Mouse (Mus musculus) spleen, postnatal 4 days (tissue): ENCODE data around the gene Prss12.

Experiments
- DNase-seq, 2 experiments: peaks; one replicate each; pipeline ENCODE4 v3.0.0; 2022; ENCODE audit warnings: low spot score in 2 of 2

Prss12 gene

DNA sequence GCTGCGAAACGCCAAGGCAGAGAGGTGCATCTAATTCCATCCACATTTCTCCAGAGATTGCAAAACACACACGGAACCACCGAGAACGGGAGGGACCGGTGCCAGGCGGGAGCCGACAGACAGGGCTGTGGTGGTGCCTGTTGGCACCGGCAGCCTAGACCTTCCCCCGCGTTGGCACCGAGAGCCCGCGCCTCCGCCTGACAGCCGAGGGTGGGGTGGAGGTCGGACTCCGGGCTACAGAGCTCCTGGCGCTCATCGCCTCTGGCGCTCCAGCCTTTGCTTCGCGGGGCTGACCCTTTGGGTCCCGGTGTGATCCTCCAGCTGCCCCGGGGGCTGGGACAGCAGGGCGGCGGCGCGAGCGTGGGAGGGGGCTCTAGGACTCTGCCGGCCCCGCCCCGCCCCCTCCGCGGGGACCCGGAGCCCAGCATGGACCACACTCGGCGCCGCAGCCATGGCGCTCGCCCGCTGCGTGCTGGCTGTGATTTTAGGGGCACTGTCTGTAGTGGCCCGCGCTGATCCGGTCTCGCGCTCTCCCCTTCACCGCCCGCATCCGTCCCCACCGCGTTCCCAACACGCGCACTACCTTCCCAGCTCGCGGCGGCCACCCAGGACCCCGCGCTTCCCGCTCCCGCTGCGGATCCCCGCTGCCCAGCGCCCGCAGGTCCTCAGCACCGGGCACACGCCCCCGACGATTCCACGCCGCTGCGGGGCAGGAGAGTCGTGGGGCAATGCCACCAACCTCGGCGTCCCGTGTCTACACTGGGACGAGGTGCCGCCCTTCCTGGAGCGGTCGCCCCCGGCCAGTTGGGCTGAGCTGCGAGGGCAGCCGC lies at the start of gene Prss12:
Gene Prss12 (plus strand): TSS at position 206 of the 830 bp plus-strand sequence.
- DNase-seq, result peak in 1 of 2 experiments; percentile 66

DNA sequence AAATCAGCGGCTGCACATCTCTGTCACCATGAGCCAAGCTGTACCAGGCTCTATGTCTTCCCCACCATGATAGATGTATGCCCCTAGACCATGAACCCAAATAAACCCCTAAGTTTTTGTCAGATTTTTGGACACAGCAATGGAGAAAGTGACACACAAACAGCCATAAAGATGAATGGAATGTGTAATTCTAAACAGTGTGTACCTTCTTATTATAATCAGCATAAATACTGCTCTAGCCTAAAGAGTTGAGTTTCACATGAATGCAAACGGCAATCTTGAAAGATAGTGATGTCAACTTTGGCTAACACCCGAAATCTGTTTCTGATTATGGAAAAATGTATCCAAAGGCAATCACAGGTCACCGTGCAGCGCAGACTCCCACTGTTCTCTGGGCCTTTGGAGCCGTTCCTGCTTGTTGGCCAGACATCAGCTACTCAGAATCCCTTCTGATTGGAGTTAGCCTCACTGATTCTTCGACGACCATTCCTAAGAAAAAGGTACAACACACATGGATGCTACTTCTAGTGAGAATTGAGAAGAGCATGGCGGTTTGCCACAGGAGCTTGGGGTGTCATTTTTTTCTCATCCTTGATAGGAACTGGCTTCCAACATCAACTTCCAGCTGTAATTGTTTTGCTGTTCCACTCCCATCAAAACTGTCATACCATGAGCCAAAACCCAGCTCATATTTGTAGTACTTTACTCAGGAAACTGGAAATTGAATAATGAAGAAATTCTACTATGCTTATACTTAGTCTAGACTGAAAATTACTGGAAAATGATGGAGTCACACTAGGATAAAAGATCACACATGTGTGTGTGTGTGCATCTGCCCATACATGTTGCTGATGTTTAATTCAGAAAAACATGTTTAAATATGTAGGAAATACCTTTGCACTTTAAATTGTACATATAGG lies 48.9 kb upstream of the Prss12 start:
- no peak for DNase-seq

DNA sequence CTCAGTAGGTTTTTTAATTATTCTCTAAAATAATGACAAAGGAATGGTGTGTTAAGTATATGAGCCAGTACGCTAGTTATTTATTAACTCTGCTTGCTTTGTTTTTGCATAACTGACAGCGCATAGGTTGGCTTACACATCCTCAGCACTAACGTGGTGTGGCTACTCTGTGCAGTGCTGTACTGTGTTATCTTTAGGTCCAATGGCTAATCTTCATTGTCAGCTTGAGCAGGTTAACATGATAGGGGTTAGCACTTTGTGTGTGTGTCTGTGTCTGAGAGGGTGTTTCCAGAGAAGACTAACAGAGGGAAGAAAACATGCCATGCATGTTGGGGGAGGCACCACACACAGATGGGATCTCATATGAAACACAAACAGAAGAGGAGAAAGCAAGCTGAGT lies 41.8 kb upstream of the Prss12 start:
- DNase-seq, result peak in 1 of 2 experiments; percentile 24

DNA sequence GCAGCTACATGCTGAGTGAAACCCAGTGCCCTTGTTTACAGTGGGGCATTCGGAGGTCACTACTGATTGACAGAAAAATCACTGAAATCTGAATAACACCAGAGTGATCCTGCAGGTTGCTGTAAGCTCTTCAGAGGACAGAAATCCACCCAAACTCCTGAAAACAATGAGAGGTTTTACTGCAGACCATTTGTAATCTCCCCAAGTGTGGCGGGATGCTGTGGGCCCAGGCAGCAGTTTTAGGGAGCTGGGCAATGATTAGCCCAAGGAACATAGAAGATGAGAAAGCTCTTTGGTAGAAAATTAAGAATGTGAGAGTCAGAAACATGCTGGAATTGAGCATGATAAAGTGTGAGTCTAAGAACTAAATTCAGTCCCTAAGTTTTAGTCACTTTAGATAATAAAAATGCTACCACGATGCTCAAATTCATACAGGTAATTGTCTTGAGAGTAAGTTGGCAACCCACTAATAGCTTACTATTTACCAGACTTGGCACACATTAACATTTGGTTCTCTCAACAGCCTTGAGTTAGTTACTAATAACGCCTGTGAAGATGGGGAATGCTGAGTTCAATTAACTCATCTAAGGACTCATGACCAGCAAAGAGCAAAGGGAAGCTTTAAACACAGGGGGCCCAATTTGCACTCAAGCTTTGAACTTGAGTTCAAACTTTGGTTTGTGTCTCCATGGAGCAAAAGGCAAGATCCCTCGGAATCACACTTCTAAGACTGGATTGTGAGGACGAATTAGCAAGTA lies 34.7 kb upstream of the Prss12 start:
- peak in 1 of 2 experiments; percentile 7 for DNase-seq

DNA sequence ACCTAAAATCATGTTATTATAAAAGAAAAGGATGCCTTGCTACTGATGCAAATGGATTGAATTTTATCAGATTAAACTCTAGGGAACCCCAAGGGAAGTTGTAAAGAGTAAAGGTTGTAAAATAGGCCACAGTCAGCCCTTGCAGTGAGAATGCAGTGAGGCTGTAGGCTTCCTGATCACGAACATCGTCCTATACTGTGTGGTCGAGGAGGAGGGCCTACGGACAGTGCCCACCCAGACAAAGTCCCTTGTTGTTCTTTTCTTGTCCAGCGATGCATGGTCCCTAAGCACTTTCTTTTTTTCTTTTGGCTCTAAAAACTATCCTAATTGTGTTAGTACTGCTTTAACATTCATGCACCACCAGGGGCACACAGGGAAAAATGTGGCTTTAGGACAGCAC lies 33.5 kb upstream of the Prss12 start:
- peak in 1 of 2 experiments; percentile 8 for DNase-seq

DNA sequence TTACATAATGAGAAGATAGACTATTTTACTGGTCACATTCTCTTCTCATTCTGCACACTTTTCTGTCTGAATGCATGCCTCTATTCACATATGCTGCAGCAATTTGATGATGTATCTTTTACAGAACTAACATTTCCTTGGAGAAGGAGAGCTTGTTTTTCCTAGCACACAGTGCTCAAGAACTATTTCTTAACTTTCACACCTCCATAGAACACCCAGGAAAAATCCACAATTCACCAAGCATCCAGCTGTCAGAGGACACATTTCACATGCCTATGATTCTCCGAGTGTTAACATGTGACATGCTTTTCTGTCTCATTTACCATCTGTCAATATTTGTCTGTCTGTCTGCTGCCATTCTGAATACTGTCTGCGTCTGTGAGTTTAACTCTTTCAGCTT lies 21.1 kb upstream of the Prss12 start:
- no peak for DNase-seq

- DNase-seq, result peak in 1 of 2 experiments; percentile 8
These were observed 18.7 kb upstream of the Prss12 start for GRCm38 (mm10) chr3:123428005-123428404.

GRCm38 (mm10) chr3:123429597-123430458 lies 16.9 kb upstream of the Prss12 start:
- DNase-seq, result peak in 1 of 2 experiments; percentile 49

DNA sequence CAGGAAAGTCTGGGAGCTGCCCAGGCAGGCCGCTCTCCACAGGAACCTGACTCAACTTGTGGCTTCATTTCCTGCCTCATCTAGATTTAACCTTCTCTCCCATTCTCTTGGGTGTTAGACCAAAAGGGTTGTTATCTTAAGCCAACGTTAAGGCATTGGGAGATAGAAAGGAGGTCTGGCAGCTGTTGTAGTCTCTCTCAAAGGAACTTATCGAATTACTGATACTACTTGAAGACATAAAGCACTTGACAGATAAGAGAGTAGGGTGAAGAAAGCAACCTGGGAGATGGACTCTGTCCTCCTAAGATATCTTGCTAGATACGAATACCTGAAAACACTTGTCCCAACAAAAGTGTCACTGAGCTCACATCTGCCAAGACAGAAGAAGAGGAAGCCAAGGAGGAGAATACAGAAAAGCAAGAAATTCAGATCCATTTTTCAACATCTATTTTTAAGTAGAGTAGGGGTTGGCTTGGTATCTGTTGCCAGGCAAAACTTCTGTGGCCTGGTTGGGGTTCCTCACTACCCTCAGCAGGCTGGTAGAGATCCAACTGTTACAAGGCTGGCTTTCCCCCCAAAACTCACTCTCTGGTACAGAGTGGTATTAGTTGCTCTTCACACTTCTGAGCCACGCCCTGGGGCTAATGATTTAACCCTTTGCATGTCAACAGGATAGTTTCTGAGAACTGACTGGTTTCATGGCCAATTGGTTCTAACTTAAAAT lies 14.6 kb upstream of the Prss12 start:
- peak in 1 of 2 experiments; percentile 32 for DNase-seq

DNA sequence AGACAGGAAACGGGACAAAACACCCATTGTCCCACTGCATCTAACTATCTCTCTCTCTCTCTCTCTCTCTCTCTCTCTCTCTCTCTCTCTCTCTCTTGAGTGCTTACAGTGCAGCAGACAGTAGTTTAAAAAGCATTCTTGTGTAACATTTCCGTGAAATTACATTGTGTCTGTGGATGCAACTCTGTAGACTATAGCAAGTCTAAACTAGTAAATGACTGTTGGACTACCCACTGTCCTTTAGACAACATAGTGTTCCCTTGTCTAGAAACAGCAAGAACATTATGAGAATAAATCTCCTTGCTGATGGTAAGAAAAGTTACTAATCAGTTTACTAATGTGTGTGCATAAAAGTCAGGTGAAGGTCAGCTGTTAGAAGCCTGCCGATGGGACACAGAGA lies 13.4 kb upstream of the Prss12 start:
- DNase-seq, result no peak

DNA sequence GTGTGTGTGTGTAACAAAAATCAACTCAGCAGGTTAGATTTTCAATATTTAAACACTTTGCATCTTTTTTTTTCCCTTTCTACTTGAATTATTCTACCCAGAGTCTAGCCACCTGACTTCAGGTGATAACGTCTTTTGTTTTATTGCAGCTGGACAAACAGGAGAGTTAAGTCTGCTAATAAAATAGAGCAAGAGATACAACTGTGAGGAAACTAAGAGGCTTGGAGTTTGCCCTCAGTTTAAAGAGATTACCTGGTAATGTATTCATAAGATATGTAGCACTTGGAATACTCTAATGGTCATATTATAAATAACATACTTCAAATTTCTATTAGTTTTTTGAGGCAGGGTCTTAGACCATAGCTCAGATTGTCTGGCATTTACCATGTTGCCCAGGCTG lies 9.1 kb upstream of the Prss12 start:
- DNase-seq, result no peak

GRCm38 (mm10) chr3:123440490-123440889 lies 6.2 kb upstream of the Prss12 start:
- no peak for DNase-seq

DNA sequence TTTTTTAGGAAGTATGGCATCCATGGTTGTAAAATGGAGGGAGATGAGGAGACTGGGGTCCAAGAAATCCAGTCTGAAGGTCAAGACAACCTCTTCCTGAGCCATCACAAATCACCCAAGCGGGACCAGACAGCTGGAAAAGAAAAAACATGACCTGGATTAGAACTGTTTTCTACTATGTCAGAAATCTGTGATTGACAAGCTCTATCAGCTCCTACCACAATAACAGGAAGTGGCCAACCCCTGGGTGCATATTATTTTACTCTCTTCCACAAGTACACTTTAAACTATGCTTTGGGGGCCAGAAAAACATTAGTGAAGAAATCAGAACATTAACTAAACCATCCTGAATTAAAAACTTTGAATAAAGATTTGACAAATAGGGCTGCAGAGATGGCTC lies 2.2 kb upstream of the Prss12 start:
- no peak for DNase-seq

DNA sequence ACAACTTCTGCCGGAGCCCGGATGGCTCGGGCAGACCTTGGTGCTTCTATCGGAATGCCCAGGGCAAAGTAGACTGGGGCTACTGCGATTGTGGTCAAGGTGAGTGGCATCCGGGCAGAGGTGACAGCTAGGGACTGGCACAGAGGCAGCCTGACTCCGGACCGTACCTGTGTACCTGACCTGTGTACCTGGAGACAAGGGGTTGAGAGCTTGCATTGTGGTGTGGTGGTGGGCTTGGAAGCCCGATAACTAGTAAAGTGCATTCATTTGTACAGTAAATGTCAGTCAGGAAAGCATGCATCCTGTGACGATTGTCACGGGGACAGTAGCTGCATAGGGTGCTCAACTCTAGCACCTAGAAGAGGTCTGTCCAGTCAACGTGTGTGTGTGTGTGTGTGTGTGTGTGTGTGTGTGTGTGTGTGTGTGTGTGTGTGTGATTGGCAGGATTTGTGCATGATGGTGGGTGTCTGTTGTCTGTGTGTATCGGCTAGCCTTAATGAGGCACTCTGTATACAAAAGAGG lies 886 bp downstream of the Prss12 start:
- no peak for DNase-seq

DNA sequence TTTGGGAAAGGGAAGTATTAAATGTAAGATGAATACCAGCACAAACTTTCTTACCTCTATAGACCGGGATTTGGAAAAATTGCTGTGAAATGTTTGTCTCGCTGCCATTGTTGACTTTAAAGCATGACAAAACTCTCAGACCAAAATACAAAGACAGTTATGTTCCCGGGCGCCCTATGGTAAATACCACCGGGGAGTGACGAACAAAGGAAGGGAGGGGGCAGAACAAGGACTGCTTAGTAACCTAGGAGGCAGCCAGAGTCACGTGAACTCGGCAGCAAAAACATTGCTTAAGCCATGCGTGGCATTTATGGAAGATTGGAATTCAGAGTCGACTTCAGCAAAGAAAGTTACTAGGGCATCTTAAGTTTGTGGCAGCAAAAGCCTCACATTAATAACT lies 1.4 kb downstream of the Prss12 start:
- no peak for DNase-seq

DNA sequence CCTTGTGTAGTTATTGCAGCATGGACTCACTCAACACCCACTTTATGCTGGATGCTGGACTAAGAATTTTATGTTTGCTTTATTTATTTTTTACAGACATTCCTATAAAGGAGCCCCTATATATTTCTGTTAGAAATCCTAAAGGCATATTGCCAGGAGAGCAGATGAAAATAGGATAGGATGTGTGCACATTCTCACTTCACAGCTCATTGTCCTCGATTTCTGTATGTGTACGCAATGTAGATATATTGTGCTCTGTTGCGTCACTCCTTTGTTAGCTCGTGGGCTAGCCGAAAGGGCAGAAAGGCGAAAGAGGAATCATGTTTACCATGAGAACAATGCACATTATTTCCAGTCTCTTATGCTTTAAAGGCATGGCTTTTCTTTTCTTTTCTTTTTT lies 3.4 kb downstream of the Prss12 start:
- no peak for DNase-seq

DNA sequence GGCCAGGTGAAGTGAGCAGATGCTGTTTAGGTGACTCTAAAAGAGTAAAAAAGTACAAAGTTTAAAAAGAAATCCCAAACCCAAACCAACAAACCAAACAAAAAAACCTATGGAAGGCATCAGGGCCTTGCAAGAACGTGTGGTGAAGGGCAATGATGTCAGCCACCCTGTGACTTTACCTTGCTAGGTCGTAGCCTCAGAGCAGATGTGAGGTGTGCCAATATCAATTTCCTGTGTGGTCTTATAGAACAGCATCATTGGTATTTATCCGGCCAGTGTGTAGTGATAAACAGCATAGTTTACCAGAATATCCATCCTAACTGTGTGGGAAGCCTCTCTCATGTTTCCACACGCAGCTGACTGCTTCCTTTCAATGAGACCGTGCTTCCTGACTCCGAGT lies 6.2 kb downstream of the Prss12 start:
- no peak for DNase-seq

DNA sequence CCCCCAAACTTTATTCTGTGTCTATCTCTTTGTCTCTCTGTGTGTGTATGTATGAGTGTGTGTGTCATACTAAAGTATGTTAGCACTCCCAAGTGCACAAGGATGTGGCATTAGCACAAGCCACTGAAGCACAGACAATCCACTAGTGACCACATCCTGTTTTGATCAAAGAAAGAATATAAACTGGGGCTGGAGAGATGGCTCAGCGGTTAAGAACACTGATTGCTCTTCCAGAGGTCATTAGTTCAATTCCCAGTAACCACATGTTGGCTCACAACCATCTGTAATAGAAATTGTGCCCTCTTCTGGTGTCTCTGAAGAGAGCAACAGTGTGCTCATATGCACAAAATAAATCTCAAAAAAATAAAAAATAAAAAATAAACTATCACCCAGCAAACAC lies 12.8 kb downstream of the Prss12 start:
- DNase-seq, result no peak

DNA sequence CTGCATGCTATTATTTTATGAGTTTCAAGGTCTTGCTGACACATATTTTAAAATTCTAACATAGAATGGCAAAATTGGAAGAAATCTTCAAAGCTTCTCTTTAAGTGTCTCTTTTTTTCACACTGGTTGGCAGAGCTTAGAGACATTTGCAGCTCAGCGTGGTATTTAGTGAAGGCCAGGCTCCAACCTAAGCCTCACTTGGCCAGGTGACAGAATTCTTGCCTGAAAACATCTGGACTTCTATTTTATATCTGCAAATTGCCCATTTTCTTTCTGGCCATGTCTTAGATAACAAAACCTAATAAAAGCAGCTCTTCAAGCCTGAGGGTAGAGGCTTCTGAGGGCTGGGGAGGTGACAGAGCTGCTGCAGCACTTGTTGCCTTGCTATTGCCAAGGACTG lies 13.7 kb downstream of the Prss12 start:
- no peak for DNase-seq

DNA sequence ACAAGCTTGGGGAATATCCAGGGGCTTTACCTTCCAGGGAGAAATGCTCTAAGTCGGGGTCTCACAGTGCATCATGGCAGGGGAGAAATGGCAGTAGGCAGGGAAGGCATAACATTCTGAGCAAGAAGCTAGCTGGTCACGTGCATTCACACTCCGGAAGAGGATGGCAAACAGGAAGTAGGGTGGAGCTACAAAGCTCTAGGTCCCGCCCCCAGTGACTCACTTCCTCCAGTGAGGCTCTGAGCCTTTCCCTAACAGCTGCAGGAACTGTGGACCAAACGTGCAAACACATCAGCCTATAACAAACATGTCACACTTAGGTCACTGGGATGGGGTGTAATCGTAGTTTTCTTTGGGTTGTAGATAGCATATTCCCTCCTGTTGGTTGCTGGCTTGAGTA lies 15.6 kb downstream of the Prss12 start:
- DNase-seq, result no peak
